Mouse (Mus musculus): Measurements from ENCODE around the gene Nsg2. TPM values are rescaled to one million over a fixed set of nuclear protein-coding genes. Genes with fewer than 3 reads are reported as not detected.

Gene Nsg2
- polyA plus RNA-seq, 1 experiment from 2014 or later = 156 TPM

GRCm38 (mm10) chr11:32026634-32027033 is 26.4 kb downstream of the Nsg2 start:
- H3K36me3 ChIP-seq (ENCODE audit: control insufficient read depth, insufficient read depth, low read length) = peaks cover 9% of the 10 kb centered on the region; the same call in 1 of the 2 replicates
- no peak for ATAC-seq (ENCODE audit: low read depth)
- H3K27ac ChIP-seq (ENCODE audit: low read depth, low read length) = peak overlapping the region; percentile 70
- no peak overlapping the region for H3K4me3 ChIP-seq (ENCODE audit: low read depth, low read length)
- H3K9me3 ChIP-seq (ENCODE audit: control insufficient read depth, low read length) = no peaks in the 10 kb centered on the region
- peaks cover 50% of the 10 kb centered on the region for H3K4me1 ChIP-seq (ENCODE audit: control insufficient read depth, insufficient read depth, low read length)
- H3K9ac ChIP-seq (replicated peaks; ENCODE audit: low read depth, low read length) = no peak overlapping the region
- no peak overlapping the region for H3K4me2 ChIP-seq (ENCODE audit: low read depth, low read length)
- 57% methylated on average over 5 of the region's 5 CpGs for WGBS
- no peaks in the 10 kb centered on the region for H3K27me3 ChIP-seq (ENCODE audit: control insufficient read depth, insufficient read depth, low read length)

- Histone ChIP-seq H3K36me3 (ENCODE audit: control insufficient read depth, insufficient read depth, low read length) (peaks cover 7% of the 10 kb centered on the region; the same call in 1 of the 2 replicates), H3K9me3 (ENCODE audit: control insufficient read depth, low read length) (no peaks in the 10 kb centered on the region), H3K9ac (replicated peaks; ENCODE audit: low read depth, low read length) (no peak overlapping the region), H3K4me1 (ENCODE audit: control insufficient read depth, insufficient read depth, low read length) (peaks cover 48% of the 10 kb centered on the region), H3K4me3 (ENCODE audit: low read depth, low read length) (no peak overlapping the region), H3K4me2 (ENCODE audit: low read depth, low read length) (no peak overlapping the region), H3K27ac (ENCODE audit: low read depth, low read length) (peak overlapping the region; percentile 70), H3K27me3 (ENCODE audit: control insufficient read depth, insufficient read depth, low read length) (no peaks in the 10 kb centered on the region)
- WGBS = 32% methylated on average over 7 of the region's 7 CpGs
- peak; percentile 89 for ATAC-seq (ENCODE audit: low read depth)
Observed at GRCm38 (mm10) chr11:32027474-32028342, 27.4 kb downstream of the Nsg2 start.

GRCm38 (mm10) chr11:32028605-32029004 is 28.3 kb downstream of the Nsg2 start:
- Histone ChIP-seq H3K27me3 (ENCODE audit: control insufficient read depth, insufficient read depth, low read length) (no peaks in the 10 kb centered on the region), H3K9ac (replicated peaks; ENCODE audit: low read depth, low read length) (no peak overlapping the region), H3K9me3 (ENCODE audit: control insufficient read depth, low read length) (no peaks in the 10 kb centered on the region), H3K27ac (ENCODE audit: low read depth, low read length) (peak overlapping the region; percentile 65), H3K4me2 (ENCODE audit: low read depth, low read length) (no peak overlapping the region), H3K4me3 (ENCODE audit: low read depth, low read length) (no peak overlapping the region), H3K36me3 (ENCODE audit: control insufficient read depth, insufficient read depth, low read length) (0 out of 2 replicates have a peak, but pooled peaks cover 3% of the 10 kb centered on the region), H3K4me1 (ENCODE audit: control insufficient read depth, insufficient read depth, low read length) (peaks cover 40% of the 10 kb centered on the region)
- WGBS = 81% methylated on average over 3 of the region's 3 CpGs
- ATAC-seq (ENCODE audit: low read depth) = no peak

- ATAC-seq (ENCODE audit: low read depth) = no peak
- Histone ChIP-seq H3K36me3 (ENCODE audit: control insufficient read depth, insufficient read depth, low read length) (0 out of 2 replicates have a peak, but pooled peaks cover 3% of the 10 kb centered on the region), H3K4me2 (ENCODE audit: low read depth, low read length) (no peak overlapping the region), H3K27ac (ENCODE audit: low read depth, low read length) (no peak overlapping the region; the same call in 1 of the 2 replicates), H3K4me3 (ENCODE audit: low read depth, low read length) (no peak overlapping the region), H3K9ac (replicated peaks; ENCODE audit: low read depth, low read length) (no peak overlapping the region), H3K9me3 (ENCODE audit: control insufficient read depth, low read length) (no peaks in the 10 kb centered on the region), H3K4me1 (ENCODE audit: control insufficient read depth, insufficient read depth, low read length) (peaks cover 35% of the 10 kb centered on the region), H3K27me3 (ENCODE audit: control insufficient read depth, insufficient read depth, low read length) (no peaks in the 10 kb centered on the region)
- 72% methylated on average over 5 of the region's 5 CpGs for WGBS
Observed at GRCm38 (mm10) chr11:32029356-32029755, 29.1 kb downstream of the Nsg2 start.

- Histone ChIP-seq H3K4me3 (ENCODE audit: low read depth, low read length) (no peak overlapping the region), H3K27ac (ENCODE audit: low read depth, low read length) (no peak overlapping the region), H3K27me3 (ENCODE audit: control insufficient read depth, insufficient read depth, low read length) (no peaks in the 10 kb centered on the region), H3K9me3 (ENCODE audit: control insufficient read depth, low read length) (no peaks in the 10 kb centered on the region), H3K4me2 (ENCODE audit: low read depth, low read length) (no peak overlapping the region), H3K9ac (replicated peaks; ENCODE audit: low read depth, low read length) (no peak overlapping the region), H3K36me3 (ENCODE audit: control insufficient read depth, insufficient read depth, low read length) (peaks cover 3% of the 10 kb centered on the region; the same call in 1 of the 2 replicates), H3K4me1 (ENCODE audit: control insufficient read depth, insufficient read depth, low read length) (peaks cover 26% of the 10 kb centered on the region)
- 77% methylated on average over 4 of the region's 4 CpGs for WGBS
- no peak for ATAC-seq (ENCODE audit: low read depth)
Observed at GRCm38 (mm10) chr11:32031396-32031795, 31.1 kb downstream of the Nsg2 start.

- H3K4me2 ChIP-seq (ENCODE audit: low read depth, low read length) = no peak overlapping the region
- no peak overlapping the region for H3K27ac ChIP-seq (ENCODE audit: low read depth, low read length)
- H3K9ac ChIP-seq (replicated peaks; ENCODE audit: low read depth, low read length) = no peak overlapping the region
- H3K27me3 ChIP-seq (ENCODE audit: control insufficient read depth, insufficient read depth, low read length) = no peaks in the 10 kb centered on the region
- 85% methylated on average over 9 of the region's 9 CpGs for WGBS
- no peaks in the 10 kb centered on the region for H3K9me3 ChIP-seq (ENCODE audit: control insufficient read depth, low read length)
- peaks cover 3% of the 10 kb centered on the region; the same call in 1 of the 2 replicates for H3K36me3 ChIP-seq (ENCODE audit: control insufficient read depth, insufficient read depth, low read length)
- no peak overlapping the region for H3K4me3 ChIP-seq (ENCODE audit: low read depth, low read length)
- peaks cover 19% of the 10 kb centered on the region for H3K4me1 ChIP-seq (ENCODE audit: control insufficient read depth, insufficient read depth, low read length)
- ATAC-seq (ENCODE audit: low read depth) = no peak
Observed at GRCm38 (mm10) chr11:32032053-32032452, 31.8 kb downstream of the Nsg2 start.

GRCm38 (mm10) chr11:32035831-32036230 is 35.6 kb downstream of the Nsg2 start:
- 78% methylated on average over 5 of the region's 5 CpGs for WGBS

GRCm38 (mm10) chr11:32039656-32040055 is 39.4 kb downstream of the Nsg2 start:
- H3K4me3 ChIP-seq (ENCODE audit: low read depth, low read length) = no peak overlapping the region
- no peaks in the 10 kb centered on the region for H3K27me3 ChIP-seq (ENCODE audit: control insufficient read depth, insufficient read depth, low read length)
- H3K9me3 ChIP-seq (ENCODE audit: control insufficient read depth, low read length) = no peaks in the 10 kb centered on the region
- ATAC-seq (ENCODE audit: low read depth) = peak; percentile 35
- H3K27ac ChIP-seq (ENCODE audit: low read depth, low read length) = peak overlapping the region; percentile 56
- no peak overlapping the region for H3K4me2 ChIP-seq (ENCODE audit: low read depth, low read length)
- H3K4me1 ChIP-seq (ENCODE audit: control insufficient read depth, insufficient read depth, low read length) = peaks cover 15% of the 10 kb centered on the region; the same call in 1 of the 2 replicates
- WGBS = 54% methylated on average over 4 of the region's 4 CpGs
- H3K36me3 ChIP-seq (ENCODE audit: control insufficient read depth, insufficient read depth, low read length) = no peaks in the 10 kb centered on the region; the same call in 1 of the 2 replicates
- H3K9ac ChIP-seq (replicated peaks; ENCODE audit: low read depth, low read length) = no peak overlapping the region

More at GRCm38 (mm10) chr11:32035831-32036230, 35.6 kb downstream of the Nsg2 start:
- no peak overlapping the region for H3K4me2 ChIP-seq (ENCODE audit: low read depth, low read length)
- H3K27ac ChIP-seq (ENCODE audit: low read depth, low read length) = no peak overlapping the region; the same call in 1 of the 2 replicates
- H3K9ac ChIP-seq (replicated peaks; ENCODE audit: low read depth, low read length) = no peak overlapping the region
- no peaks in the 10 kb centered on the region for H3K9me3 ChIP-seq (ENCODE audit: control insufficient read depth, low read length)
- no peaks in the 10 kb centered on the region for H3K27me3 ChIP-seq (ENCODE audit: control insufficient read depth, insufficient read depth, low read length)
- peaks cover 13% of the 10 kb centered on the region; the same call in 1 of the 2 replicates for H3K4me1 ChIP-seq (ENCODE audit: control insufficient read depth, insufficient read depth, low read length)
- no peak for ATAC-seq (ENCODE audit: low read depth)
- H3K4me3 ChIP-seq (ENCODE audit: low read depth, low read length) = no peak overlapping the region
- no peaks in the 10 kb centered on the region; the same call in 1 of the 2 replicates for H3K36me3 ChIP-seq (ENCODE audit: control insufficient read depth, insufficient read depth, low read length)

- peaks cover 4% of the 10 kb centered on the region; the same call in 1 of the 2 replicates for H3K4me1 ChIP-seq (ENCODE audit: control insufficient read depth, insufficient read depth, low read length)
- ATAC-seq (ENCODE audit: low read depth) = peak; percentile 42; the same call in 1 of the 2 replicates
- peak overlapping the region; percentile 44; the same call in 1 of the 2 replicates for H3K27ac ChIP-seq (ENCODE audit: low read depth, low read length)
- WGBS = 60% methylated on average over 11 of the region's 11 CpGs
- no peak overlapping the region for H3K4me2 ChIP-seq (ENCODE audit: low read depth, low read length)
- H3K4me3 ChIP-seq (ENCODE audit: low read depth, low read length) = no peak overlapping the region
- peaks cover 15% of the 10 kb centered on the region; the same call in 1 of the 2 replicates for H3K36me3 ChIP-seq (ENCODE audit: control insufficient read depth, insufficient read depth, low read length)
- H3K9ac ChIP-seq (replicated peaks; ENCODE audit: low read depth, low read length) = no peak overlapping the region; the same call in 1 of the 2 replicates
- H3K9me3 ChIP-seq (ENCODE audit: control insufficient read depth, low read length) = no peaks in the 10 kb centered on the region
- no peaks in the 10 kb centered on the region for H3K27me3 ChIP-seq (ENCODE audit: control insufficient read depth, insufficient read depth, low read length)
Observed at GRCm38 (mm10) chr11:32057389-32057788, 57.1 kb downstream of the Nsg2 start.

Measured in neural tube, embryonic 14.5 days (tissue).